Mouse (Mus musculus): ENCODE data around the gene Fbxo39.

The Fbxo39 gene

DNA sequence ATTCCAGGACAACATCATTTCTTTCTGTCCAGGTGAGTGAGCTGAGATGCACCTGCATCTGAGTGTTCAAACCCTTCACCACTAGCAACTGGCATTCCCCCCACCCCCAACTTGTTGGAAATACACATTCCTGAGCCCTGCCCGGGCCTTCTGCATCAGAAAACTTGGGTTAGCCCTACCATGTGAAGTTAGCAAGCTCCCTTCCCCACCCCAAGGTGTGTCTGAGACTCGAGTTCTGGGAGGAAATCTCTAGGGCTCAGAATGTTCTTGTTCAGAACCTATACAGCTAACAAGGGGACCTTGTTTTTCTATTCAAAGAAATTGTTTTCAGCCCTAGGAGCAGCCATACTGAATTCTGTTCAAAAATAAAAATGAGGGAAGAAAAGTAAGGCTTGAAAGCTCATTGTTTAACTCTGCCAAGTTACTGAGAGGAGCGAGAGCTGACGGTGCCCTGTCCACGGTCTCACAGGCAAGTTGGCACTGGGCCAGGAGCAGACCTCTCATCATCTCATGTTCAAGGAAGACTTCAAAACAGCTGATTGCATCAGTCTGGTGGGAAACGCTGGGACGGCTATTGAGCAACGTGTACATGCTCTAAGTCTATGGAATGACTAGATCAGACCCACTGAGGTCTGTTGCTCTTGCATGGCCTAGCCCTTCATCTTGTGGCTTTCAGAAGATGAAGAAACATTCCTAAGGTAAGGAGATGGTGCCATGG, 49.4 kb downstream of the Fbxo39 start:
- DNase-seq (ENCODE audit: low spot score), result no peak

- DNase-seq (ENCODE audit: low spot score), result no peak
Measured at GRCm38 (mm10) chr11:72364526-72364925, 50.3 kb downstream of the Fbxo39 start.

DNA sequence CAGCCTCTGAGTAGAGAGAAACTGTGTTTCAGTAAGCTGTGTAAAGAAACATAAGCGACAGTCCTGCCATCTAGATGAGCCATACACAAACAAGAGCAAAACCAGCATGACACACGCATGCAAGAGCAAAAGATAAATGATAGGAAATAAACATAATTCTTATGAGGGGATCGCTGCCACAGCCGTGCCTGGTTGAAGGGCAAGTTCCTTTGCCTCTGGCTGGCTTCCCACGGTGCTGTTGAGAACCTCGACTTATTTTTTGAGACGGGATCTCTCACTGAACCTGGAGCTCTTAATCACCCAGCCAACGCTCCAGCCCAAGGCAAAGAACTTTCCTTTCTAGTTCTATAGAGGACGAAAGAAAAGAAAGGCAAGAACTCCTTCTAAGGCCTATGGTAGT, 51.9 kb downstream of the Fbxo39 start:
- DNase-seq (ENCODE audit: low spot score), result no peak

- no peak for DNase-seq (ENCODE audit: low spot score)
Measured at GRCm38 (mm10) chr11:72367934-72368674, 53.9 kb downstream of the Fbxo39 start.

All from MN1 (cell line).